Mouse (Mus musculus): ENCODE results near the gene Krt19.

The Krt19 gene

GRCm38 (mm10) chr11:100137693-100138092 lies 10.8 kb downstream of the Krt19 start:
- DNase-seq (ENCODE audit: low read depth, low spot score) = no peak

DNA sequence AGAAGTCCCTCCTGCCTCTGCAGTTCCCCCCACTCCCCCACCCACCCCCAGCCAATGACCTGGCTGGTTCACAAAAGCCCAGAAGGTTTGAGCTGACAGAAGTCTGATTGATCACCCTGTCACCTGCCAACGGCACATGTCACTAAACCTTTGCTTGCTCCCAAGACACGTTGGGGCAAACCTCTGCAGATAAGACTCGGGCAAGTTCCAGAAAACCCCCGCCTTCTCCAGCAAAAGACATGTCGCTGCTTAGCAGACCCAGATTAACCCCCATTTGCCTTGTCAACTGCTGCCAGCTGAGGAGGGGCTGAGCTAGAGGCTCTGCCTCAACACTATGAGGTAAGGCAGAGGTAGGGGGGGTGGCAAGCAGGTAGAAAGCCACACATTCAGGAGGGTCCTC lies 11.9 kb downstream of the Krt19 start:
- no peak for DNase-seq (ENCODE audit: low read depth, low spot score)

DNA sequence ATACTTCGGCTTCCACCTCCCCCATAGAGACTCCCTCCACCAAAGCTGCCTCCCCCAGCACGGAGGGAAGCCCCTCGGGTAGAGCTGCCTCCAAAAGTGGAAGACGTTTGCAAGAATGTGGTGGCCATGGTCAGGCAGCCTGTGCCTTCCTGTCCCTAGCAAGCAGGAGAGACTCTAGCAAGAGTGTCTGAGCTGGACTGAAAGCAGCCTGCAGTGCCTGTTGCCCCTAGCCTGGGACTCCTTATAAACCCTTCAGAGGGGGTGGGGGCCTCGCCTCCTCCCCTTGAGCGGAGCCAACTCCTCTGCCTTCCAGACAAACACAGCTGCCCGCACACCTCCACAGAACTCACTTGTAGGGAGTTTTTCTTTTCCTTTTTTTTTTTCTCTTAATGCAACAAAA lies 12.7 kb downstream of the Krt19 start, which contains the start of gene Krt15:
TSS of gene Krt15 (minus strand) at position 198 of the 400 bp plus-strand sequence.
- no peak for DNase-seq (ENCODE audit: low read depth, low spot score)

- no peak for DNase-seq (ENCODE audit: low read depth, low spot score)
Measured at GRCm38 (mm10) chr11:100124901-100125300, 23.6 kb downstream of the Krt19 start.

GRCm38 (mm10) chr11:100121466-100121865 lies 27.0 kb downstream of the Krt19 start, which contains the start of gene Krt13:
Gene Krt13 (minus strand): TSS chr11:100121566.
- no peak for DNase-seq (ENCODE audit: low read depth, low spot score)

- no peak for DNase-seq (ENCODE audit: low read depth, low spot score)
Measured at GRCm38 (mm10) chr11:100120331-100120730, 28.1 kb downstream of the Krt19 start.

GRCm38 (mm10) chr11:100113742-100114029 lies 34.8 kb downstream of the Krt19 start:
- DNase-seq (ENCODE audit: low read depth, low spot score) = no peak

- no peak for DNase-seq (ENCODE audit: low read depth, low spot score)
Measured at GRCm38 (mm10) chr11:100112935-100113741, 35.3 kb downstream of the Krt19 start.

GRCm38 (mm10) chr11:100105576-100106122 lies 42.8 kb downstream of the Krt19 start, which contains the start of gene Krt36:
Gene Krt36 (minus strand): TSS chr11:100105626.
- no peak for DNase-seq (ENCODE audit: low read depth, low spot score)

GRCm38 (mm10) chr11:100102693-100103429 lies 45.6 kb downstream of the Krt19 start:
- DNase-seq (ENCODE audit: low read depth, low spot score) = no peak

DNA sequence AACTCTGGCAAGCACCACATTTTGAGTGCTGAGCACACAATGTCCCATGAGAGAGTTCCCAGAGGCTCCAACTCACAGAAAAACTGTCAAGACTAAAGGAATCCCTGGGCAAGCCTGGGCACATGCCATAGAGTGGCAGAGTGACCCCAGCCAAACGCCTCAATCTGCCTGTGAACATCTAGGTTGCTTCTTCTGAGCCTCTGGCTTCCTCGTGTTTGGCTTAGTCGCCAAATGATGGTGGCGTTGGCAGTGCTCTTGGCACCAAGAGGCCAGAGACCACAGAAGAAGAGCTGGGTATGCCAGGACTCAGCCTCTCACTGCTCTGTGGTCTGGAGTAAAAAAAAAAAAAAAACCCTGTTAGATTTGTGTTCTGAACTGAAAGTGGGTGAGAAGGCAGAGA lies 48.1 kb downstream of the Krt19 start:
- DNase-seq (ENCODE audit: low read depth, low spot score) = no peak

DNA sequence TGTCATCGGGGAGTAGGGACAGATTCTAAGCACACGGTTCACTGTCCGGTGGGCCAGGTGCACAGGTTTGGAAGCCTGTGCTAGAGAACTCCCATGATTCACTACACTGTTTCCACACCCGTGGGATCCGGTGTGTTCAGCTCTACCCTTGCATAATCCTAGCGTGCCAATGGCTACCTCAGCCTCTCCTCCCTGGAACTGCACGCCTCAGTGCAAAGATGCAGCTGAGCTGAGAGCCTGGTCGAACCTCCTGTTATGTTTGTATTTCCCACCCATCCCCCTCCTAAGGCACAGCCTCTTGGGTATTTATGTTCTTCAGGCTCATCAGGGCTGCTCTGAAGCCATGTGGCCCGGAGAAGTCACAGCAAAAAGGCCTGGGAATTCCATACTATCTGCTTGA lies 50.6 kb downstream of the Krt19 start:
- DNase-seq (ENCODE audit: low read depth, low spot score) = no peak

GRCm38 (mm10) chr11:100096141-100096540 lies 52.3 kb downstream of the Krt19 start, which contains the start of gene Krt35:
Gene Krt35 (minus strand): TSS chr11:100096241.
- no peak for DNase-seq (ENCODE audit: low read depth, low spot score)

Measured in WW6 (cell line).